Mouse (Mus musculus) liver, adult 2 months (tissue): ENCODE measurements at regions not wholly inside any gene's neighbourhood (a gene's known extent, or its start where the extent isn't known, plus 50 kb on each side); places are given as distances from the start of the nearest gene placed in this dataset.

Experiments
- CTCF ChIP-seq: fragments of 200-500 bp; IDR thresholded peaks from 2 replicates; pipeline ENCODE4 v1.5.1; 2011; ENCODE audit warnings: low read depth, low read length, control low read depth
- POLR2A ChIP-seq: fragments of 200-500 bp; IDR thresholded peaks from 2 replicates; pipeline ENCODE4 v1.6.1; 2011; ENCODE audit warnings: low read length, control low read depth; ENCODE audit not compliant: insufficient read depth; ENCODE audit errors: extremely low read depth

GRCm38 (mm10) chr10:96407846-96408245, 209.0 kb upstream of the Btg1 start:
- TF ChIP-seq CTCF (no peak), POLR2A (no peak)
